Mouse (Mus musculus) mature B cell (primary cell): ENCODE results near the gene Dcaf5.

Experiments used
- in situ Hi-C: fragments of 300-500 bp; cut with MboI; formaldehyde crosslinking; loops from 2 replicates; pipeline ENCODE4 v1.14.3; 2019

Gene Dcaf5

DNA sequence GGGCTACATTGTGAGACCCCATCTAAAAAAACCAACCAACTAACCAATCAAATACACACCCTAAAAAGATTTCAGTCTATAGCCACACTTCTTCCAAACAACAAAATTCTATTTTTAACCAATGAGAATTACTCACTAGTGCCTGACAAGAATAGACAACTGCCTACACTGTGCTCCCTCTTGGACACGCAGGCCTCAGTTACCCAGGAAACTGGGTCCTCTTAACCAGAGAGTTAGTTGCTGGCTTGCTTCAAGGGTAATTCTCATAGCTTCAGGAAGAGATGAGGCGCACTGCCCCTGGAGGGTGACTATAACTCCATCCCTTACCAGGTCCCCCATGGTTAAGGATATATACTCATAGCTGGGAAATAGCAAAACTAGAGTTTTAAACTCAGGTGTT, 95.5 kb downstream of the Dcaf5 start:
- in situ Hi-C loops: no loop called here

GRCm38 (mm10) chr12:80334162-80334561, 102.2 kb downstream of the Dcaf5 start:
- in situ Hi-C loops: no loop called here

DNA sequence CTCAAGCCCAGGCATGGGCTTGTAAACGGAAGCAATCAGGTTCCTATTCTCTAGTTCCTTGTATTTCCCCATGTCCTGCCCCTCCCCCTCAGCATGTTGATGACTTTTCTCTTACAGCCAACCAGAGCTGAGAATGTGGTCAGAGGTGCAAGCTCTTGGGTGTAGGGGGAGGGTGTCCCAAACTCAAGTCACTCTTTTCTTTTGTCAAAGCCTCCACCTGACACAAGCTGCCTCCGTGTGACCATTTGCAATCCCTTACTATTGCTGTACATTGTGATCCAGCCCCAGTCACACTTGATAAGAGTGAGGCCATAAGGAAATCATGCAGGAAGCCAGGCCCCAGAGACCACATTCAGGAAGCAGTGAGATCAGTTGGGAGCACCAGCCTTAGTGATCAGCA, 104.8 kb downstream of the Dcaf5 start:
- in situ Hi-C loops: no loop called here

GRCm38 (mm10) chr12:80330819-80331218, 105.6 kb downstream of the Dcaf5 start:
- in situ Hi-C loops: no loop called here

GRCm38 (mm10) chr12:80329641-80330040, 106.8 kb downstream of the Dcaf5 start:
- in situ Hi-C loops: no loop called here

- in situ Hi-C loops: no loop called here
Observed at GRCm38 (mm10) chr12:80326047-80326446, 110.4 kb downstream of the Dcaf5 start.

GRCm38 (mm10) chr12:80324785-80325131, 111.6 kb downstream of the Dcaf5 start:
- in situ Hi-C loops: no loop called here

DNA sequence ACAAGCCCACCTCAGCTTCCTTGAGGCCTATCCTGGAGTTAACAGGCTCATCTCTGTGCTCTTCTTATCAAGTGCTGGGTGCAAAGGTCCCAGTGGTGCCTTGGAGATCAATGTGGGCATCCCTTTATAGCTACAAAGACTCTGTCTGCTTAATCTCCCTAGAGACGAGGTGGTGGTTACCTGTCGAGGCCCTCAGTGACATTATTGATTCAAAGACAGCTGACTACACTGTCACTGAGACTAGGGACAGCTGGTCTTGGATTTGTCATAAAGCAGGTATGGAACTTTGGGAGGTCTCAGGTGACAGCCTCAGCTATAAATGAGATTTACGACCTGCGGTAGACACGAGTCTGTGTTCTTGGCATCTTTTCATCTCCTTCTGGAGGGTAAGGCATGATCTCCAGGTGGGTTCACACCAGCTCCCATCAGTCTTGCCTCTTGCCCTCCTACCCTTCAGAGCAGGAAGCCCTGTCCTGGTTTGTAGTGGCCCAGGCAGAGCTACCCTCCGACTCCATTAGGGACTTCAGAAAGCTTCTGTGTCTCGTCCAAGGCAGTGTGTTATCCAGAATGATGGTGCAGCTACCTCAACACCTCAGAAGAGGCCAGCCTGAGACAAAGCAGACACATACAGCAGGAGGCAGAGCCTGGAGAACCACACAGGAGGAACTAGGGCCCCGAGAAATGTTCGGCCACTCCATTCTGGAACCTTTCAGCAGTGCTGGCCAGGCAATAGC, 112.2 kb downstream of the Dcaf5 start:
- in situ Hi-C loops: no loop called here

DNA sequence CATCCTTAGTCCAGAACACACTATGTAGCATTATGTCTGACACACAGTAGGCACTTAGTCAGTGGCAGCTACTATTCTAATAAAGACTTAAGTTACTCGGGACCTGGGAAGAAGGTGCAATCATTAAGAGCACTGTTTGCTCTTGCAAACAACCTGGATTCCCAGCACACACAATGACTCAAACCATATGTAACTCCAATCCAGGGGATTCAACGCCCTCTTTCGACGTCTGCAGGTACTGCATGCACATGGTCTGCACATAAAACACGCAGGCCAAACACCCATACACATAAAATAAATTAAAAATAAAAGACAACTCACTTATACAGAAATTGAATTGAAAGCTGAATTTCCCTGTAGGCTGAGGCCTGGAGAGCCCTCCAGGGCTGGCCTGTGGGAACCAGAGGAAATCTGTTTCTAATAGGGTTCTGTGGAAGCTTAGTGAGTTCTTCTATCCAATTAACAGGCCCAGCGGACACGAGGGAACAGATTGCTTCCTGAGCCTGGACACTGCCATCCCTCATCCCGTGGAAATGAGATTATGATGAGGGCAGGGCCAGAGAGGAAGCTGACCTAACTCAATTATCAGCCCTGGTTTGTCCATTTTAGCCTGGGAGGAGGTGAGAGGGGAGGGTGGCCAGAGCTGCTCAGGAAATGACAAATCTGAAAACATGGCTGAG, 112.9 kb downstream of the Dcaf5 start:
- in situ Hi-C loops: no loop called here

GRCm38 (mm10) chr12:80322494-80322893, 113.9 kb downstream of the Dcaf5 start:
- in situ Hi-C loops: no loop called here

DNA sequence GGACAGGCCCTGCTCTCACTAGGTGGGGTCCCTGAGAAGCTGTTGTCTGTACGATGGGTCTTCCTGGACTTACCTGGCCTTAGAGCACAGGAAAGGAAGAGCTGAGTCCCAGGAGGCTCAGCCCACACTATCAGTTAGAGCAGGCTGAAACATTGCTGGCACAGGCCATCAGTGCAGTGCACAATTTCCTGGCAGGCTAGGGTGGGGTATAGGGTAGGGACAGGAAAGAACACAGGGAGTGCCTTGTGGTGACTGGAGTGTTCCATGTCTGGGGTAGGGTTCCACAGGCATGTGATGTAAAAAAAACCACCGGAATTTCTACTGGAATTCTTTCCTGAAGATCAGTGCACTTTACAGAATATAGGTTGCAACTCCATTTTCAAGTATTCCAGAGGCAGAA, 117.3 kb downstream of the Dcaf5 start:
- in situ Hi-C loops: no loop called here

DNA sequence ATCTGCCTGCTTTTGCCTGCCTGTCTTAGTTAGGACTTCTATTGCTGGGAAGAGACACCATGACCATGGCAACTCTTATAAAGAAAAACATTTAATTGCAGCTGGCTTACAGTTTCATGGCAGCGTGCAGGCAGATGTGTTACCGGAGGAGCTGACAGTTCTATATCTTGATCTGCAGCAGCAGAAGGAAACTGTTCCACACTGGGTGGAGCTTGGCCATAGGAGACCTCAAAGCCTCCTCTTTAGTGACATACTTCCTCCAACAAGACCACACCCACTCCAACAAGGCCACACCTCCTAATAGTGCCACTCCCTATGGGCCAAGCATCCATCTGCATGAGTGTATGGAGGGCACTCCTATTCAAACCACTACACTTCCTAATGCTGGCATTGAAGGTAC, 121.1 kb downstream of the Dcaf5 start:
- in situ Hi-C loops: no loop called here

GRCm38 (mm10) chr12:80311959-80312669, 124.3 kb downstream of the Dcaf5 start:
- in situ Hi-C loops: no loop called here

- in situ Hi-C loops: no loop called here
Observed at GRCm38 (mm10) chr12:80307556-80307955, 128.8 kb downstream of the Dcaf5 start.

DNA sequence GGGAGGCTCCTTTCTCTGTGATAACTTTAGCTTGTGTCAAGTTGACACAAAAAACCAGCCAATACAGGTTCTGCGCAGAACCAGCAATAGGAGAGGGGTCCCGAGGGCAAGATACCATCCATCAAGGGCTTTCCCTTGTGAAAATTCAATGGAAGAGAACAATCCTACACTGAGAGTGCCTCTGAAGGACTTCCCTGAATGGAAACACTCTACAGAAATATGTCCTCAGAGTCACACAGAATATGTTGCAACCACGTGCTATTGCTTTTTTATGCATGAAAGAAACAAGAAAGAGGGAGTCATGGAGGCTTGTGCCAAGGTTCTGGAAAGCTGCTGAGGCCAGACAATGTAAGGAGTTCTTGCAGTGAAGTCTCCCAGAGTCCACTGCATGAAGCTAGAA, 131.9 kb downstream of the Dcaf5 start:
- in situ Hi-C loops: no loop called here

DNA sequence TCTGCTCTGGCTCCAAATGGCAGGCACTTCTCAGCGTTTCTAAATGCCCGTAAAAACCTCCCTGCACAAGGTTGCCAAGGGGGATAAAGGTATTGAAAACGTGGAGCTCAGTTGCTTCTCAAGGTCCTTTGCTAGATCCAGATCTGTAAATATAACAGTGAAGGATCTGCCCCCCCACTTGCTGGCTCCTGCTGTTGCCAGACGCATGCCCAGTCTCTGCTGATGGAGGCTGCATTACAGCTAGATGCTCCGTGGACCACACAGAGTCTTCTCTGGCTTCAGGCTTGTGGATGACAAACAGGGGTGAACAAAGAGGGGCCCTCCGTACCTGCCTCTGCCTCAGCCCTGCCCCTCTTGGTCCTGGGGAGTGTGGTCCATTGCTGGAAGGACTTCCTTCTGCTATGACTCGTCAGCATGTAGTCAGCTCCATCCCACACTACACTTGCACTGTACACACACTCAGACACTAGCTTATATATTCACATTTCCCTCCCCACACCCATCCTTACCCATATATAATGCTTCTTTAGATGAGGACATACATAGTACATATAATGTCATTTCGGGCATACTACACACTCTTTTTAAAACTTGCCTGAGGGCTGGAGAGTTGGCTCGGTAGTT, 135.5 kb downstream of the Dcaf5 start:
- in situ Hi-C loops: no loop called here

DNA sequence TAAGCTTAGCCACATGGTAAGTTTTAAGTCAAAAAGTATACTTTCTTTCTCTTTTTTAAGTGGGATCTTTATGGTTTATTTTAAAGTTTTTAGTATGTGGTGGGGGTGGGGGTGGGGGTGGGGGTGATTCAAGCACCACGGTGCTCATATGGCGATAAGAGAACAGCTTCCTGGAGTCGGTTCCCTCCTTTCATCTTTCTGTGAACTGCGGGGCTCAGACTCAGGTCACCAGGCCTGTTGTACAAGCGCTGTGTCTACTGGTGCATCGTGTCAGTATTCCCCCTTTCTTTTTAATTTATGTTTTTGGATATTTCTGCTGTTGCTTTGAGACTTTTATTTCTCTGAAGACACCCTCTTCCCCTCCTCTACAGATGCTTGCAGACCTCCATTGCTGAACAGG, 137.7 kb downstream of the Dcaf5 start:
- in situ Hi-C loops: no loop called here

GRCm38 (mm10) chr12:80291895-80292435, 144.4 kb downstream of the Dcaf5 start:
- in situ Hi-C loops: no loop called here

DNA sequence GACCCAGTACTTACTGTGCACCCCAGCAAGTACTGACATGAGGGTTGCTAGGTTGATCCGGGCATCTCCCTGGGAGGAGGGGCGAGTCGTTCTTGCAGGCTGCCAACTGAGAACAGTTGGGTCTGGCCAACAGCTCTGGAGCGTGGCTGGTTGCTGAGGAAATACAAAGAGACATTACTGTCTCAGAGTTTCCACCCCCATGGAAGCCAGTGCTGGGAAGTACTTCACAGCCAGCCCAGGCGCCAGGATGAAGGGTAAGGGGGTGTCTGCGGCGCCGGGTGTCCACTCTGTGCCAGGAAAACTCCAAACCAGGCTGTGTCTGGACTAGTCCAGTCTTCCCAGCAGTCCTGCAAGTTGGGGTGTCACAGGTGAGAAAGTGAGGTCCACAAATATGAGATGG, 145.4 kb downstream of the Dcaf5 start:
- in situ Hi-C loops: no loop called here

DNA sequence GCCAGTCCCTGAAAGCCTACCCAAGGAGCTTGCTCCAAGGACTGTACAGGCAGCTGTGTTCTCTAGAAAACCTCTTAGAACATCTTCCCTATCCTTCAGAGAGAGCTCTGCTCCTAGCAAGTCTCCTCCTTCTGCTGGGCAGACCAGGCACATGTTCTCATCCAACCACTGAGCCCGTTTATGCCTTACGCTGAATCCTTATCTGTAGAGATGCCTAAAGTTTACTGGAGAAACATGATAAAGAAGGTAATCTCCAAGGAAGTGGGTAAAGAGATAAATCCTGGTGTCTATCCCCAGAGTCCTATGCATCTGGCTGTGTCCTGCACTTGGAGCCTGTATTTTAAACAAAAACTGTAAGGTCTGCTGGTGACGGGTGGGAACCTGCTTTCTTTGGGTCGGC, 145.9 kb downstream of the Dcaf5 start:
- in situ Hi-C loops: no loop called here

DNA sequence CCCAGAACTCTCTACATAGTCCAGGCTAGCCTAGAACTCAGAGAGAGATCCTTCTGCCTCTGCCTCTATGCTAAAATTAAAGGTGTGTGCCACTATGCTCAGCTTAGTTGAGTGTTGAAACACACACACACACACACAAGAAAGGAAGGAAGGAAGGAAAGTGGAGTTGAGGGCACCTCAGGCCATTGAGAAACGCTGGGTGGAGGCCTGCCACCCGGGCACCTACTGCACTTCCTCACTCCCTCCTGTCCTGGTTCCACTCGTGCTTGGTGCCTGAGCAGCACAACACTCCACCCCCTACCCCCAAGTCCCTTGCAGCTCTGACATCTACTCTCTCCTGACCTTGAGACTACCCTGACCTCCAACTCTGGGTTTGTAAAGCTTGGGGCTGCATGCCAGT, 146.7 kb downstream of the Dcaf5 start:
- in situ Hi-C loops: no loop called here

GRCm38 (mm10) chr12:80285890-80286289, 150.5 kb downstream of the Dcaf5 start:
- in situ Hi-C loops: no loop called here
